Mouse (Mus musculus) activated CD4-positive, CD25-positive, alpha-beta regulatory T cell, adult 4 months (primary cell): ENCODE data around the gene Fam78a. TPM values are rescaled to one million over a fixed set of nuclear protein-coding genes. Genes with fewer than 3 reads are reported as not detected.

Experiments used
- ATAC-seq: one replicate; pipeline ENCODE4 v1.8.0; 2017
- polyA plus RNA-seq, 2 experiments: library from polyadenylated mRNA; unstranded; fragments of 100-300 nt; shearing (Covaris generic); gene quantifications; one replicate each; pipeline ENCODE4 v1.2.1; 2017

Gene Fam78a
- polyA plus RNA-seq, 2 experiments from 2014 or later, result 23.6 to 27.1 TPM

DNA sequence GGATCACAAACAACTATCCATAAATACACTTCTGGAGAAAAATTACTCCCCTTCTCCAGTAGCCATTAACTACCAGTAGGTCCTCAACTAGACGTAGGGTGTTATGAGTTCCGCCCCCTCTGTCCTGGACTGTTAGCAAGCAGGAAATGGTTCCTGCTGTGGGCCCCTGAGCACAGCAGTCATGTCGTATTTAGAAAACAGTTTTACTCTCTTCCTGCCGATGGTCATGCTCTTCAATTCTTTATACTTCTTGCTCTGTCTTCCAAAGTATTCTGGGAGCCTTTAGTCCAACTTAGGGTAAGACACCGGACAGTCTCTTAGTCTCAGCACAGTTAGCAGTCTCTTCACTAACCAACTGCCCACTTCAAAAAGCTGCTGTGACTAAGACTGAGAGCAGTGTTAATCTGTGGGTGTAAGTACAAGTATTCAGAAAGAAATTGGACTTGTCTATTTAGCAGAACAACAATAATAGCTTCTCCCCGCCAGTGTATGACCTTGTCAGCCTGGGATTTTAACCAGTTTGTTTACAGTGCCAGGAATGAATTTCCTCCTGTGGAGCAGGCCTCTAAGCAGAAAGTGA lies 47.3 kb downstream of the Fam78a start:
- peak; percentile 86 for ATAC-seq

DNA sequence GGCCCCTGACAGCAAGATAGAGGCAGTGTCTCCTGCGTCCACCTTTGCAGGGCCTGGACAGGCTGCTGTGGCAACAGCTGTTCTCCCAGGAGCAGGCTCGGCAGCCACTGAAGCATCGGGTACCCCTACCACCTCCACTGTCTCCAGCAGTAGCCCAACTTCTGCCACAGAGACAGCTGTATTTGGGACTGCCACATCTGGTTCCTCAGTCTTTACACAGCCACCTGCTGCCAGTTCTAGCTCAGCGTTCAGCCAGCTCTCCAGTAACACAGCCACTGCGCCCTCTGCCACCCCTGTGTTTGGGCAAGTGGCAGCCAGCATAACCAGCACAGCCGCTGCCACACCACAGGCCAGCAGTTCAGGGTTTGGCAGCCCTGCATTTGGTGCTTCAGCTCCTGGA lies 50.5 kb downstream of the Fam78a start:
- ATAC-seq, result no peak

DNA sequence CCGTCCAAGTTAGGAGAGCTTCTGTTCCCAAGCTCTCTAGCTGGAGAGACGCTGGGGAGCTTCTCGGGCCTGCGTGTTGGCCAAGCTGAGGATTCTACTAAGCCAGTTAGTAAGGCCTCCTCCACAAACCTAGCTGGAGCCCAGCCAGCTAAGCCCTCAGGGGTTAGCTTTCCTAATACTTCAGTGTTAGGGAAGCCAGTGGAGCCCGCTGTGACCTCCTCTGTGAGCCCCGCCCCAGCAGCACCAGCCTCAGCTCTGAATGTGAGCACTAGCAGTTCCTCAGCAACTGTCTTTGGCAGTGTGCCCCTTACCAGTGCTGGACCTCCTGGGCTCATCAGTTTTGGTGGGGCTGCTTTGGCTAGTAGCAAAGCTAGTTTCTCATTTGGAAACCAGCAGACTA lies 51.2 kb downstream of the Fam78a start:
- ATAC-seq, result no peak

DNA sequence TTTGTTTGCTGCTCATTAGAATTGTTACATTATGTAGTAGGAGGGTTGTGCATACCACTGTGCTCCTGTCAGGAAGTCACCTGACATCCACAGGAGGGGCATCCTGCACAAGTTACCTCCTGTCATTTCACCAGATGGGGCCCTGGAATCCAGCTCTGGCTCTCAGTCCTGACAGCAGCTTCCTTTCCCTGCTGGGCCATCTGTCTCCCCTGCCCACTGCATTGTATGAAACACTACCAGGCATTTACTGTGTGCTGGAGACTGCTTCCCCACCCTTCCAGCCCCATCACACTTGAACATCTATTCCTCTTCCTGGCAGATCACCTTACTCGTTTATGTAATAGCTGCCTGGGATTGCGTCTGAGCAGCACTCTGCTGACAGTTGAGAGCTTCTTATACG lies 55.0 kb downstream of the Fam78a start:
- ATAC-seq, result no peak

DNA sequence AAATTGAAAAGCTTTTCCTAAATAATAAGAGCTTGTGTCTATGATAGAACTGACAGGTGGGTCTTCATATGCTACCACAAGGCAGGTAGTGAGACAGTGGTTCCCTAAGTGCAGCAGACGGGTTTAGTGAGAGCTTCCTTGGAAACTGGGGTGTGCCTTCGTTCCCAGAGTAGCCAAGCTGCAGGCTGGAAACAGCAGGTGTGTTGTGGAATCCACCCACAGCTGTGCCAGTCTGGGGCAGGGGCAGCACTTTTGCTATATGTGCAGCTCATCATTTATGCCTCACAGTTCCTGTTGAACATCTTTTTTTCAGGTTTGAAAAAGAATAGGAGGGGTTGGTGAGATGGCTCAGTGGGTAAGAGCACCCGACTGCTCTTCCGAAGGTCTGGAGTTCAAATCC lies 60.3 kb downstream of the Fam78a start:
- ATAC-seq, result no peak

DNA sequence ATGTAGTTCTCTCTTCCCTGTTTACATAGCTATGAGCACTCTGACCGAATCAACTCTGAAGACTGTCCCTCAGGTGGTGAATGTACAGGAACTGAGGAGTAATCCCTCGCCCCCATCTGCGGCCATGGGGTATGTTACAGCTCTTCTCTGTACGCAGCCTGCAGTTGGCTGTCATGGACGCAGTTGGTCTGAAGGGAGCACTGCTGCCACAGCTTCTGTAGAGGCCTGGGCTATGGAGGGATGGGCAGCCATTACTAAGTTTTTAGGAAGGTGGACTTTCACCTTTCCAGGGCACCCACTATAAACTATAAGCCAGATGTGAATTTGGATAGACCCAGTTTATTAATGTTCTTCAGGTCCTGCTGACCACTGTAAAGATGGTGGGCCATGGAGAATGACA lies 64.4 kb downstream of the Fam78a start:
- no peak for ATAC-seq

DNA sequence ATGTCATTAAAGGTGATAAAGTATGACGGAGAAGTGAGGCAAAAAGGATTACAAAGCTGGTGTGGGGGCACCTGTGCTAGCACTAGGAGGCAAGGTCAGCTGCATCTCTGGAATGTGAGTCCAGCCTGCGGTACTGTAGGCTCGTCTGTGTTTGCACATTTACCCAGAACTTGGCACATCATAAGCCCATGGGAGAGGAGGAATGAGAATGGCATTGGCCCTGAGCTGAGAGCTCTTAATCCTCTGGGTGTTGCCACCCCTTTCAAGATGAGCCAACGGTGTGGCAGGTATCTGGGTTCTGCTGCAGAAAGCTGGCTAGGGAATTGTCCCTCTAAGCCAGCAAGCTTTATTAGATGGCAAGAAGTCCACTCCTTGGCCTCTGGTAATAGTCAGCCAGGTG lies 65.0 kb downstream of the Fam78a start:
- ATAC-seq, result no peak

DNA sequence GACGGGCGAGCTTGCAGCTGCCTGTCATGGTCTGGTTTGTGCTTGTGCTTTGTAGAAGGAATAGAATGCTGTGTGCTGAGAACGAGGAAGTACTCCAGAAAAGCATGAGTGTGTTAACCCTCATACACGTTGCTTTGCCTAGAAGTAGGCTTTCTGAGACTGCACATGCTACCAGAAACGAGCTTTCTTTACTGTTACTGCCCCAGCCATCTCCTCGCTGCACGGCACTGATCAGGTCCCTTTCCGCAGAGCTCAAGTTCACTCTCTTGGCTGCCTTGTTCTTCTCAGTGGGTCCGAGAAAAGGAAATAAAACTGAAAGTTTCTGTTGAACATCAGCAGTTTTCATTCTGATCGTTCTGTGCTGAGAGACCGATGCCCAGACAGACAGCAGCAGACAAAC lies 75.9 kb downstream of the Fam78a start:
- no peak for ATAC-seq

DNA sequence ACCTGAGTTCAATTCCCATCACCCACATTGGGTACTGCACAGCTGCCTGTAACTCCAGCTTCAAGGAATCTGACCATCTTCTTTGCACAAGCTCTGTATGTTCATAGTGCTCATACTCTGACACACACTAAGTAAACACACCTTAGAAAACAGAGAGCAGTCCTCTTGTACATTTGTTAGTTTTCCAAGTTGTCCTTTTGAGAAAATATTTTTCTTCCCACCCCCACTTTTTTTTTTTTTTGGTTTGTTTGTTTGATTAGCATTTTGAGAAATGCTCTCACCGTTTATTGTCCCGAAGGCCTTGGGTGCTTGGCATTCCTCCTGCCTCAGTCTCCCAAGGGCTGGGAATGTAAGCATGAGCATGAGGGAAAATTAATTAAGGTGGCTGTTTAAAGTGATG lies 76.3 kb downstream of the Fam78a start:
- ATAC-seq, result no peak

Other genes with a start within 250 kb of the Fam78a start
- not detected for gene Fibcd1, start 238.9 kb downstream of the Fam78a start, polyA plus RNA-seq
- gene Lamc3, start 197.6 kb downstream of the Fam78a start, polyA plus RNA-seq, result not detected
- not detected for gene Aif1l, start 134.7 kb downstream of the Fam78a start, polyA plus RNA-seq
- 10 to 100 TPM; 78.0 to 79.8 TPM for gene Nup214, start 110.4 kb downstream of the Fam78a start, polyA plus RNA-seq
- not detected for gene Plpp7, start 10.7 kb upstream of the Fam78a start, polyA plus RNA-seq
- 10 to 100 TPM; 32.0 to 32.6 TPM for gene Prrc2b, start 66.2 kb upstream of the Fam78a start, polyA plus RNA-seq
- gene Pomt1, start 151.7 kb upstream of the Fam78a start, polyA plus RNA-seq, result 1 to 10 TPM; 2.5 to 3.8 TPM
- gene Uck1, start 175.3 kb upstream of the Fam78a start, polyA plus RNA-seq, result 10 to 100 TPM; 30.4 to 34.4 TPM
- gene Golga2, start 202.5 kb upstream of the Fam78a start, polyA plus RNA-seq, result 10 to 100 TPM; 14.9 to 18.3 TPM
- 100 to 1,000 TPM; 133 to 252 TPM for gene Swi5, start 203.2 kb upstream of the Fam78a start, polyA plus RNA-seq